Mouse (Mus musculus) stomach, embryonic 14.5 days (tissue): Measurements from ENCODE around the gene Src. TPM values are rescaled to one million over a fixed set of nuclear protein-coding genes. Genes with fewer than 3 reads are reported as not detected.

ENCODE experiments used
- ATAC-seq: fragments of 200-750 bp; cut with Nextera tagmentation; 2 replicates; pipeline ENCODE4 v1.8.0; 2017; ENCODE audit warnings: low read depth, moderate TSS enrichment; ENCODE audit not compliant: insufficient number of reproducible peaks, insufficient read depth, low FRiP score
- H3K27ac ChIP-seq: fragments of 300-500 bp; sonication (generic); 2 replicates; pipeline ENCODE4 v1.5.1; 2014; ENCODE audit warnings: mild to moderate bottlenecking, low read length, moderate library complexity, mixed read lengths
- H3K27me3 ChIP-seq: fragments of 300-500 bp; sonication (generic); 2 replicates; pipeline ENCODE4 v1.6.1; 2014; ENCODE audit warnings: low read length, control low read depth, mixed read lengths; ENCODE audit not compliant: control insufficient read depth, insufficient read depth
- H3K36me3 ChIP-seq: fragments of 300-500 bp; sonication (generic); 2 replicates; pipeline ENCODE4 v1.6.1; 2014; ENCODE audit warnings: mild to moderate bottlenecking, control low read depth, low read length, moderate library complexity, mixed read lengths; ENCODE audit not compliant: control insufficient read depth, insufficient read depth
- H3K4me1 ChIP-seq: fragments of 300-500 bp; sonication (generic); 2 replicates; pipeline ENCODE4 v1.6.1; 2014; ENCODE audit warnings: low read length, control low read depth, mixed read lengths; ENCODE audit not compliant: control insufficient read depth, insufficient read depth
- H3K4me2 ChIP-seq: fragments of 300-500 bp; sonication (generic); replicated peaks from 2 replicates; pipeline ENCODE4 v1.6.1; 2014; ENCODE audit warnings: low read depth, low read length, control low read depth
- H3K4me3 ChIP-seq: fragments of 300-500 bp; sonication (generic); 2 replicates; pipeline ENCODE4 v1.5.1; 2014; ENCODE audit warnings: low read depth, low read length, control low read depth
- H3K9ac ChIP-seq: fragments of 300-500 bp; sonication (generic); replicated peaks from 2 replicates; pipeline ENCODE4 v1.6.1; 2014; ENCODE audit warnings: low read depth, mild to moderate bottlenecking, control low read depth, low read length, moderate library complexity, mixed read lengths
- H3K9me3 ChIP-seq: fragments of 300-500 bp; sonication (generic); 2 replicates; pipeline ENCODE4 v1.6.1; 2016; ENCODE audit warnings: low read depth, low read length, control low read depth; ENCODE audit not compliant: control insufficient read depth
- WGBS: fragments of 180-500 bp; shearing (Covaris S2); extraction: QIAGEN DNeasy Blood & Tissue Kit; methylation state at CpG from one replicate; pipeline ENCODE4 v1.1.7; 2014; 5-methylcytosine and 5-hydroxymethylcytosine counted together
- polyA plus RNA-seq: library from polyadenylated mRNA; unstranded; fragments of >200 nt; fragmentation: Nextera tagmentation; extraction: Ambion mirVana; gene quantifications from 2 replicates; pipeline ENCODE4 v1.2.1, GENCODE M21; 2014

The Src gene
- polyA plus RNA-seq, 1 experiment from 2014 or later, result 17.1 TPM

DNA sequence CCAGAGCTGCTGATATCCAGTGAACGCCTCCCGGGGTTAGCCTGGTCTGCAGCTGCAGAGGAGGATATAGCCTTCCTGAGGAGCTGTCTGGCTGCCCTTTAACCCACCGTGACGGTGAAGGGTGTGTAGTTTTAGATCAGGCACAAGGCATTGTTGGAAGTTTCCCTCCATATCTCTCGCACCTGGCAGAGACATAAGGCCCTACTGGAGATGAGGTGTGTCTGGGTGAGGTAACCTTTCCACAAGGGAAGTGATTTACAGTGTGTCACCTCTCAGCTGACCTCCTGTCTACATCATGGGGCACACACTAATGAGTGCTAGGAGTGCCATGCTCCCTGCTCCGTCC lies 7.4 kb downstream of the Src start:
- H3K4me1 ChIP-seq, result peaks cover 41% of the 10 kb centered on the region
- 66% methylated on average over 6 of the region's 6 CpGs for WGBS

DNA sequence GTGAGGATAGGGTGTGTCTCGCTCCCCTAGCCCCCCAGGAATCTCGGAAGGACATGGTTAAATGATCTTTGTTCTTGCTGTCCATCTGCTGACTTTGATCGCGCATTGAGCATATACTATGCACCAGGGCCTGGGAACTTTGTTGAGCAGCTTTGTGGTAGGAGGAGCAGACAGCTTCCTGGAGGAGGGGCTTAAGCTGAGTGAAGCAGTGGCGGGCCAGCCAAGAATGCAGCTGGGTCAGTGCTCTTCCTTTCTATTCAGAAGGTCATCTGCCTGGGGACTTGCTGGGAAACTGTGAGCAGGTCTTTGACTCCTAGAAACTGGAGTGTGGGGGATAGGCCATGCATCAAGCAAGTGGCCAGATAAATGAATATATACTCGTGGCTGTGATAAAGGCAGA lies 7.9 kb downstream of the Src start:
- H3K4me2 ChIP-seq, result peak overlapping the region; percentile 84
- H3K27ac ChIP-seq, result no peak overlapping the region
- ATAC-seq, result no peak
- H3K4me3 ChIP-seq, result no peak overlapping the region
- 72% methylated on average over 6 of the region's 6 CpGs for WGBS
- no peak overlapping the region for H3K9ac ChIP-seq
- H3K4me1 ChIP-seq, result peaks cover 47% of the 10 kb centered on the region
- no peaks in the 10 kb centered on the region for H3K9me3 ChIP-seq
- H3K36me3 ChIP-seq, result peaks cover 7% of the 10 kb centered on the region; the same call in 1 of the 2 replicates
- no peaks in the 10 kb centered on the region for H3K27me3 ChIP-seq

More for the DNA sequence above, 7.4 kb downstream of the Src start:
- Histone ChIP-seq H3K9ac (peak overlapping the region; percentile 99; the same call in 1 of the 2 replicates), H3K4me2 (peak overlapping the region; percentile 84), H3K4me3 (peak overlapping the region; percentile 88; the same call in 1 of the 2 replicates), H3K27ac (peak overlapping the region; percentile 10; the same call in 1 of the 2 replicates), H3K36me3 (peaks cover 7% of the 10 kb centered on the region; the same call in 1 of the 2 replicates), H3K27me3 (no peaks in the 10 kb centered on the region), H3K9me3 (no peaks in the 10 kb centered on the region)
- no peak for ATAC-seq

DNA sequence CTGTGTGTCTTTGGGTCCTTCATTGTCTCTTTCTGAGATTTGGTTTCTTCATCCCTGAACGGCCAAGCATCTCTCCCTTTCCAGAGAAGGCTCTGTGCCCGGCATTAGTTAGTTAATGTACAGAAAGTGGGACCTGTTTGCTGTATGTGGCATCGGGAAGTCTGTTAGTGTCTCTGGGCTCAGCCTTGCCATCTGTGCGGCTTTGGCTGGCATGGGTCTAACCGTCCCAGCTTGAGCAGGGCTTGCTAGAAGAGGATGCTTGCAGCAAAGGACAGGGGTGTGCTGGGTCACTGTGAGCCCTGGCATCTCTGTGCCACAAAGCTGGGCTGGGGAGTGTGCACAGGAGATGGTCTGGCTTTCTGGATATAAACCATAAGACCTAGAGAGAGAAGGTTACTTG lies 8.9 kb downstream of the Src start:
- ATAC-seq, result no peak
- H3K27ac ChIP-seq, result no peak overlapping the region
- no peaks in the 10 kb centered on the region for H3K27me3 ChIP-seq
- no peak overlapping the region for H3K4me2 ChIP-seq
- H3K36me3 ChIP-seq, result peaks cover 13% of the 10 kb centered on the region; the same call in 1 of the 2 replicates
- H3K4me3 ChIP-seq, result no peak overlapping the region
- H3K9me3 ChIP-seq, result no peaks in the 10 kb centered on the region
- no peak overlapping the region for H3K9ac ChIP-seq
- WGBS, result 85% methylated on average over 5 of the region's 5 CpGs
- H3K4me1 ChIP-seq, result peaks cover 55% of the 10 kb centered on the region

- Histone ChIP-seq H3K27ac (no peak overlapping the region), H3K4me2 (no peak overlapping the region), H3K4me3 (no peak overlapping the region), H3K27me3 (no peaks in the 10 kb centered on the region), H3K4me1 (peaks cover 53% of the 10 kb centered on the region), H3K9me3 (no peaks in the 10 kb centered on the region), H3K9ac (no peak overlapping the region), H3K36me3 (peaks cover 13% of the 10 kb centered on the region; the same call in 1 of the 2 replicates)
- no peak for ATAC-seq
- WGBS, result 76% methylated on average over 13 of the region's 13 CpGs
Measured at GRCm38 (mm10) chr2:157428351-157429139, 10.3 kb downstream of the Src start.

GRCm38 (mm10) chr2:157429735-157430134 lies 11.5 kb downstream of the Src start:
- Histone ChIP-seq H3K4me2 (no peak overlapping the region), H3K9ac (no peak overlapping the region), H3K4me3 (no peak overlapping the region), H3K27ac (no peak overlapping the region), H3K9me3 (no peaks in the 10 kb centered on the region), H3K36me3 (peaks cover 13% of the 10 kb centered on the region; the same call in 1 of the 2 replicates), H3K4me1 (peaks cover 64% of the 10 kb centered on the region), H3K27me3 (no peaks in the 10 kb centered on the region)
- 76% methylated on average over 7 of the region's 7 CpGs for WGBS
- ATAC-seq, result no peak

DNA sequence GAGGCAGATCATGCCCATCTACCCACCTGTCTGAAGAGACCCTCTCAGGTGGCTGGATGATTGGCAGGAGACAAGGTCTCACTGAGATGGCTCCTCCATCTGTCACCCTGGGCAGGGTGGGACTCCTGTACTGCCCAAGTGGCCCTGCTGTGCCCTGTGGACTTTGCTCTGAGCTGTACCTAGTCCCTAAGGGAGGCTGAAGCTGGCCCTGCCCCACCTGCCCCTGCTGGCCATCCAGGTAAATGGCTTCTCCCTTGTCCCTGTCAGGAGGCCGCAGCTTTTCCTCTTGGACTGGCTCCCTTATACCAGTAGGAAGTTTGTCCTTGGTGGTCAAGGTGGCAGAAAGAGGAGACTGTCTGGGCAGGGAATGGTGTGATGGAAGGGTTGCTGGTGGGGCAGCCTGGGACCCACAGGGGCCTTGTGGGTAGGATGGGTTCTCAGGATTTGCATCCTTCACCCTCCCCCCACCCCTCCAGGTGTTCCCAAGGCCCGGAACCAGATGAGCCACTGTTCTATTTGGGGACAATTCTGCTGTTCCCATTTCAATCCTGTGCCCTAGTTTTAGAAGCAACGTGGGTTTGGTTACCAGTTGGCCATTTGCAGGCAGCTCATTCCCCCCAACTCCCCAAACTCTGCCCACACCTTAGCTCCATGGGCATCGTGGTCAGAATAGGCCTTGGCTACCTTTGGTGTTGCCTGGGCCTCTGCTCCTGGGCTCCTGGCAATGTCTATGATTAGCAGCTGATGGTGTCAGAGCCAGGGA lies 12.6 kb downstream of the Src start:
- Histone ChIP-seq H3K9ac (no peak overlapping the region), H3K27ac (no peak overlapping the region; the same call in 1 of the 2 replicates), H3K4me2 (no peak overlapping the region), H3K9me3 (no peaks in the 10 kb centered on the region), H3K27me3 (no peaks in the 10 kb centered on the region), H3K4me3 (no peak overlapping the region), H3K4me1 (peaks cover 63% of the 10 kb centered on the region), H3K36me3 (peaks cover 13% of the 10 kb centered on the region; the same call in 1 of the 2 replicates)
- whole genome bisulfite sequencing, result 69% methylated on average over 4 of the region's 4 CpGs
- no peak for ATAC-seq

DNA sequence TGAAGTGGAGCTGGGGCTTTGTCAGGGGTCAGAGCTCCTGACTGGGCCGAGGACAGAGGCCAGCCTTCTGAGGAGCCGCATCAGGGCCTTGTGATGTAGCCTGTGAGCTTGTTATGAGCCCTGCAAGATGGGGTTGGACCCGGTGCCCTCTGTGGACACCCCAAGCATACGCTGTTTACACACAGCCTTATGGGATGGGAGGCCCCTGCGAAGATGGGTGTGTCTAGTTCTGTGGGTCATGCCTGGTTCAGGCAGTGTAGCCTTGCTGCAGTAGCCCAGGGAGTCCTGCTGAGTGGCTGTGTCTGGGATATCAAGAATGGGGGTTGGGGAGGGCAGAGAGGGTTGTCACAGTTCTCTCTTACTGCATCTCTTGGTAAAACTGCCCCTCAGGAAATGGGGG lies 13.7 kb downstream of the Src start:
- Histone ChIP-seq H3K27ac (peak overlapping the region; percentile 94; the same call in 1 of the 2 replicates), H3K9me3 (no peaks in the 10 kb centered on the region), H3K4me3 (no peak overlapping the region), H3K4me2 (no peak overlapping the region), H3K9ac (no peak overlapping the region), H3K36me3 (peaks cover 13% of the 10 kb centered on the region; the same call in 1 of the 2 replicates), H3K4me1 (peaks cover 59% of the 10 kb centered on the region), H3K27me3 (no peaks in the 10 kb centered on the region)
- 62% methylated on average over 5 of the region's 5 CpGs for WGBS
- ATAC-seq, result no peak

DNA sequence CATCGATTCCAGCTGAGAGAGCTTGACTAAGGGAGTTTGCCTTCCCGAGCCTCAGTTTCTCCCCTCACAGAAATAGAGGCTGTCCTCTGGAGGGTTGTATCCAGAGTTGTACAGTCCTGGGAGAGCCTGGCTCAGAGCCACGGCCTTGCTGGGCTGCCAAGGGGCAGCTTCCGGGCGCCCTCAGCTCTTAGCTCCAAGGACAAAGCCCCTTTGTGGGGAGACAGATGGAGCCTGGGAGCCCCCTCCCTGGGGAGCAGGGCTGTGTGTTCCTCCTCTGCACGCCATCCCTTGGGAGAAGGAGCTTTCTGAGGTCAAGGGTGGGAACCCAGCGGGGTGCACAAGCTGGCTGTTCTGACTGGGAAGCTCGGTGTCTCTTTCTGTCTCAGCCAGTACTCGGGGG lies 14.2 kb downstream of the Src start:
- peaks cover 16% of the 10 kb centered on the region; the same call in 1 of the 2 replicates for H3K36me3 ChIP-seq
- H3K4me3 ChIP-seq, result no peak overlapping the region
- WGBS, result 74% methylated on average over 9 of the region's 9 CpGs
- H3K27me3 ChIP-seq, result no peaks in the 10 kb centered on the region
- H3K27ac ChIP-seq, result peak overlapping the region; percentile 94
- H3K9ac ChIP-seq, result no peak overlapping the region
- peaks cover 55% of the 10 kb centered on the region for H3K4me1 ChIP-seq
- no peaks in the 10 kb centered on the region for H3K9me3 ChIP-seq
- ATAC-seq, result no peak
- no peak overlapping the region for H3K4me2 ChIP-seq
